Mouse (Mus musculus): Measurements from ENCODE around the gene Olfr597. TPM values are rescaled to one million over a fixed set of nuclear protein-coding genes. Genes with fewer than 3 reads are reported as not detected.
"Not testable (repeated sequence)": the region's sequence is repeated elsewhere in the genome, so short reads cannot be mapped to it uniquely, and the experiment has no call there.

Olfr597 gene
- not detected in 2 replicates for polyA plus RNA-seq (2015; fragmentation: Nextera tagmentation; extraction: Ambion mirVana)

DNA sequence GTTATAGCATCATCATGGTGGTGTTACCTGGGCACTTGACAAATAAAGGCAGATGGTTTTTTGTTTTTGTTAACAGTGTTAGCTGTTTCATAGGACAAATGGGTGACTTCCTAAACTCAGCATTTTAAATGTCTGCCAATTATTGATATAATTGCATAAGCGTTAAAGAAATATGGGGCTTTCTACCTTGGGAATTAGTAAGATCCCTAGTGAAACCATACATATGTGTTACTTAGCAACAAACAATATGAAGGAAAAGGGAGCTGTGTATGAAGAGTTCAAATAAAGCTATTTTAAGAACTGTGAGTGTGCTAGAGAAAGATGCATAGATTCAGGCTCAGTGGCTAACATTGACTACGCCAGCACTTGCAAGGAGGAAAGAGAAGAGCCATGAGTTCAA is at the start of gene Olfr597:
TSS of gene Olfr597 (plus strand) at position 301 of the 400 bp plus-strand sequence.
- H3K9me3 ChIP-seq (replicated peaks); H3K4me2 ChIP-seq; H3K9ac ChIP-seq; H3K4me3 ChIP-seq; H3K27me3 ChIP-seq; ATAC-seq (replicated peaks; ENCODE audit: insufficient number of reproducible peaks, insufficient read depth, low FRiP score, low read depth); H3K36me3 ChIP-seq; H3K27ac ChIP-seq; H3K4me1 ChIP-seq (replicated peaks): not testable (repeated sequence)
- WGBS, result 85% methylated on average over 2 of the region's 2 CpGs

GRCm38 (mm10) chr7:103305348-103305747 is 10.8 kb upstream of the Olfr597 start, which contains the start of gene Olfr596:
TSS of gene Olfr596 (plus strand) at chr7:103305648.
- not testable (repeated sequence) for H3K9ac ChIP-seq; H3K4me2 ChIP-seq; ATAC-seq (replicated peaks; ENCODE audit: insufficient number of reproducible peaks, insufficient read depth, low FRiP score, low read depth); H3K4me1 ChIP-seq (replicated peaks); H3K4me3 ChIP-seq; H3K27ac ChIP-seq; H3K9me3 ChIP-seq (replicated peaks); H3K27me3 ChIP-seq; H3K36me3 ChIP-seq
- WGBS, result 81% methylated on average over 2 of the region's 2 CpGs

DNA sequence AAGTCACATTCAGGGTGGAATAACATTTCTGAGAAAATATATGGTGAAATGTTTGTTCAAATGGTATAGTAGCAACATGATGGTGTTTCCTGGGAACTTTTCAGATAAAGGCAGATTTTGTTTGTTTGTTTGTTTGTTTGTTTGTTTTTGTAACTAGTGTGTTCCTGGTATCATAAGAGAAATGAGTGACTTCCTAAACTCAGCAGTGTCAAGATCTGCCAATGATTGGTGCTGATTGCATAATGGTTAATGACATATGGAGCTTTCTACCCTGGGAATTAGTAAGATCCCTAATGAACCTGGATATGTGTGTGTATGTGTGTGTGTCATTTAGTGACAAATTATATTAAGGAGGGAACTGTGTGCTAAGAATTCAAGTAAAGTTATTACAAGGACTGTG is 7.2 kb downstream of the Olfr597 start, which contains the start of gene Olfr598:
TSS of gene Olfr598 (plus strand) at position 301 of the 400 bp plus-strand sequence.
- Histone ChIP-seq H3K36me3 (no peaks in the 10 kb centered on the region), H3K9ac (no peak within 1 kb of the TSS), H3K4me2 (no peak within 1 kb of the TSS)

DNA sequence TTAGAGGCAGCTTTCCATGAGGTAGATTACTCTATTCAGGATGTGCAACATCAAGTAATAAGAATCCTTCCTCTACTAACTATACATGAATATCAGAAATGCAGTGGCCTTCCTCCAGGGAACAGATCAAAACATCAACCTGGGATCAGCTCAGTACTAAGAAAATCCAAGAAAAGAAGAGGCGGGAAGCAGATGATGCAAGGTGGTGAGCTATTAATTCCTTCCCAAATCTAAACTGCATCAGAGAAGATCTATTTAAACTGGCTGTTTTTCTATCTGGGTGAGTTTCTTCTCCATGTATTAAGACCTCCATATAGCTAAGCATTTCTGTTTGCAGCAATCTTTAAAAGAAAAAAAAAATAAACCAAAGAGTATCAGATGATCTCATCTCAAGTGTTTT is 19.5 kb downstream of the Olfr597 start, which contains the start of gene Olfr599:
TSS of gene Olfr599 (plus strand) at position 301 of the 400 bp plus-strand sequence.
- Histone ChIP-seq H3K4me3 (no peak within 1 kb of the TSS), H3K9me3 (replicated peaks) (no peaks in the 10 kb centered on the region), H3K4me2 (no peak within 1 kb of the TSS), H3K4me1 (replicated peaks) (no peaks in the 10 kb centered on the region), H3K36me3 (no peaks in the 10 kb centered on the region), H3K27ac (no peak within 1 kb of the TSS), H3K9ac (no peak within 1 kb of the TSS), H3K27me3 (no peaks in the 10 kb centered on the region)
- ATAC-seq (replicated peaks; ENCODE audit: insufficient number of reproducible peaks, insufficient read depth, low FRiP score, low read depth), result no peak
- 66% methylated on average over 1 of the region's 1 CpGs for WGBS

More for the DNA sequence above, 7.2 kb downstream of the Olfr597 start, which contains the start of gene Olfr598:
- H3K4me3 ChIP-seq, result no peak within 1 kb of the TSS
- H3K9me3 ChIP-seq (replicated peaks), result no peaks in the 10 kb centered on the region
- no peaks in the 10 kb centered on the region for H3K4me1 ChIP-seq (replicated peaks)
- H3K27me3 ChIP-seq, result no peaks in the 10 kb centered on the region
- no peak within 1 kb of the TSS for H3K27ac ChIP-seq
- no peak for ATAC-seq (replicated peaks; ENCODE audit: insufficient number of reproducible peaks, insufficient read depth, low FRiP score, low read depth)

DNA sequence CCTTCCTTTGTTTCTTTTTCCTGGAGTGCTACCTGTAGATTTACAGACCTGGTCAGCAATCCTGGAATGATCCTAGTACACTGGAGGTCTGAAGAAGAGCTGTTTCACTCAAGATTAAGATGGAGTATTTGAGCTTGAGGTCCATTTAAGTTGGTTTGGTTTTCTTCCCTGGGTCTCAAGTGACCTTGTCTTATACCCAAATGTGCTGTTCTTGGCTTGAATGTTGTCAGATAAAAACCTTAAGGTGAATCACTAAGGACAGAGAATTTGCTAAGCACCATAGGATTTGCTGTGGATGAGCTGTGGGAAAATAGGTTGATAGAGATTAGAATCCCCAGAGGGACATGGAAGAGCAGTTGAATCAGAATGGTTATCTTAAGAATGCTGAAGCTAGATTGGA is 33.5 kb downstream of the Olfr597 start, which contains the start of gene Olfr600:
TSS of gene Olfr600 (minus strand) at position 101 of the 400 bp plus-strand sequence.
- no peak within 1 kb of the TSS for H3K4me2 ChIP-seq
- H3K27ac ChIP-seq, result no peak within 1 kb of the TSS
- no peak within 1 kb of the TSS for H3K9ac ChIP-seq
- H3K27me3 ChIP-seq, result no peaks in the 10 kb centered on the region
- ATAC-seq (replicated peaks; ENCODE audit: insufficient number of reproducible peaks, insufficient read depth, low FRiP score, low read depth), result no peak
- no peaks in the 10 kb centered on the region for H3K4me1 ChIP-seq (replicated peaks)
- no peaks in the 10 kb centered on the region for H3K36me3 ChIP-seq
- no peak within 1 kb of the TSS for H3K4me3 ChIP-seq
- no peaks in the 10 kb centered on the region for H3K9me3 ChIP-seq (replicated peaks)

GRCm38 (mm10) chr7:103362555-103362954 is 46.4 kb downstream of the Olfr597 start, which contains the start of gene Olfr601:
TSS of gene Olfr601 (minus strand) at chr7:103362655.
- no peak within 1 kb of the TSS for H3K4me3 ChIP-seq
- H3K9ac ChIP-seq, result no peak within 1 kb of the TSS
- H3K4me2 ChIP-seq, result no peak within 1 kb of the TSS
- WGBS, result 78% methylated on average over 1 of the region's 1 CpGs
- H3K4me1 ChIP-seq (replicated peaks), result no peaks in the 10 kb centered on the region
- no peaks in the 10 kb centered on the region for H3K27me3 ChIP-seq
- H3K9me3 ChIP-seq (replicated peaks), result no peaks in the 10 kb centered on the region
- H3K27ac ChIP-seq, result no peak within 1 kb of the TSS
- no peaks in the 10 kb centered on the region for H3K36me3 ChIP-seq
- ATAC-seq (replicated peaks; ENCODE audit: insufficient number of reproducible peaks, insufficient read depth, low FRiP score, low read depth), result no peak

Small RNAs within 50 kb of the gene (microRNA-seq; reads per million reads assigned to microRNA genes)
- gene Gm23550, result not detected

Other genes with a start within 250 kb of the Olfr597 start
- gene Olfr584, start 234.4 kb upstream of the Olfr597 start, polyA plus RNA-seq (2015; fragmentation: Nextera tagmentation; extraction: Ambion mirVana), result not detected in 2 replicates
- gene Olfr585, start 218.6 kb upstream of the Olfr597 start, polyA plus RNA-seq (2015; fragmentation: Nextera tagmentation; extraction: Ambion mirVana), result not detected in 2 replicates
- gene Olfr586, start 190.7 kb upstream of the Olfr597 start, polyA plus RNA-seq (2015; fragmentation: Nextera tagmentation; extraction: Ambion mirVana), result not detected in 2 replicates
- gene Olfr588-ps1, start 175.4 kb upstream of the Olfr597 start, polyA plus RNA-seq (2015; fragmentation: Nextera tagmentation; extraction: Ambion mirVana), result not detected in 2 replicates
- gene Olfr589, start 160.0 kb upstream of the Olfr597 start, polyA plus RNA-seq (2015; fragmentation: Nextera tagmentation; extraction: Ambion mirVana), result not detected in 2 replicates
- gene Olfr591, start 138.0 kb upstream of the Olfr597 start, polyA plus RNA-seq (2015; fragmentation: Nextera tagmentation; extraction: Ambion mirVana), result not detected in 2 replicates
- gene Olfr592, start 131.5 kb upstream of the Olfr597 start, polyA plus RNA-seq (2015; fragmentation: Nextera tagmentation; extraction: Ambion mirVana), result not detected in 2 replicates
- gene Olfr593, start 104.5 kb upstream of the Olfr597 start, polyA plus RNA-seq (2015; fragmentation: Nextera tagmentation; extraction: Ambion mirVana), result not detected in 2 replicates
- not detected in 2 replicates for gene Olfr594, start 99.3 kb upstream of the Olfr597 start, polyA plus RNA-seq (2015; fragmentation: Nextera tagmentation; extraction: Ambion mirVana)
- not detected in 2 replicates for gene Usp17ld, start 63.8 kb upstream of the Olfr597 start, polyA plus RNA-seq (2015; fragmentation: Nextera tagmentation; extraction: Ambion mirVana)
- gene Olfr596, start 10.7 kb upstream of the Olfr597 start, polyA plus RNA-seq (2015; fragmentation: Nextera tagmentation; extraction: Ambion mirVana), result not detected in 2 replicates
- gene Olfr598, start 7.3 kb downstream of the Olfr597 start, polyA plus RNA-seq (2015; fragmentation: Nextera tagmentation; extraction: Ambion mirVana), result not detected in 2 replicates
- not detected in 2 replicates for gene Olfr599, start 19.6 kb downstream of the Olfr597 start, polyA plus RNA-seq (2015; fragmentation: Nextera tagmentation; extraction: Ambion mirVana)
- gene Olfr600, start 33.4 kb downstream of the Olfr597 start, polyA plus RNA-seq (2015; fragmentation: Nextera tagmentation; extraction: Ambion mirVana), result not detected in 2 replicates
- gene Olfr601, start 46.3 kb downstream of the Olfr597 start, polyA plus RNA-seq (2015; fragmentation: Nextera tagmentation; extraction: Ambion mirVana), result not detected in 2 replicates
- not detected in 2 replicates for gene Olfr603, start 69.9 kb downstream of the Olfr597 start, polyA plus RNA-seq (2015; fragmentation: Nextera tagmentation; extraction: Ambion mirVana)
- not detected in 2 replicates for gene Usp17lc, start 98.8 kb downstream of the Olfr597 start, polyA plus RNA-seq (2015; fragmentation: Nextera tagmentation; extraction: Ambion mirVana)
- gene Olfr605, start 129.1 kb downstream of the Olfr597 start, polyA plus RNA-seq (2015; fragmentation: Nextera tagmentation; extraction: Ambion mirVana), result not detected in 2 replicates
- gene Olfr606, start 132.7 kb downstream of the Olfr597 start, polyA plus RNA-seq (2015; fragmentation: Nextera tagmentation; extraction: Ambion mirVana), result not detected in 2 replicates
- gene Olfr607, start 147.8 kb downstream of the Olfr597 start, polyA plus RNA-seq (2015; fragmentation: Nextera tagmentation; extraction: Ambion mirVana), result 0.31 and 0.47 TPM in 2 replicates
- 0.52 and 0.59 TPM in 2 replicates for gene Olfr608, start 153.6 kb downstream of the Olfr597 start, polyA plus RNA-seq (2015; fragmentation: Nextera tagmentation; extraction: Ambion mirVana)
- gene Olfr609, start 181.7 kb downstream of the Olfr597 start, polyA plus RNA-seq (2015; fragmentation: Nextera tagmentation; extraction: Ambion mirVana), result 0.04 and 0.19 TPM in 2 replicates
- gene Olfr610, start 195.8 kb downstream of the Olfr597 start, polyA plus RNA-seq (2015; fragmentation: Nextera tagmentation; extraction: Ambion mirVana), result not detected in 2 replicates
- gene Olfr611, start 204.5 kb downstream of the Olfr597 start, polyA plus RNA-seq (2015; fragmentation: Nextera tagmentation; extraction: Ambion mirVana), result not detected in 2 replicates
- not detected in 2 replicates for gene Olfr612, start 226.4 kb downstream of the Olfr597 start, polyA plus RNA-seq (2015; fragmentation: Nextera tagmentation; extraction: Ambion mirVana)
- not detected in 2 replicates for gene Olfr613, start 231.8 kb downstream of the Olfr597 start, polyA plus RNA-seq (2015; fragmentation: Nextera tagmentation; extraction: Ambion mirVana)
- not detected in 2 replicates for gene Olfr615, start 239.8 kb downstream of the Olfr597 start, polyA plus RNA-seq (2015; fragmentation: Nextera tagmentation; extraction: Ambion mirVana)

Data from heart, embryonic 15.5 days (tissue).